Mouse (Mus musculus): Measurements from ENCODE around the gene Ctns. TPM values are rescaled to one million over a fixed set of nuclear protein-coding genes. Genes with fewer than 3 reads are reported as not detected.

The Ctns gene
- 17.6 and 17.7 TPM in 2 replicates for polyA plus RNA-seq (2014; fragmentation: Nextera tagmentation; extraction: Ambion mirVana)

DNA sequence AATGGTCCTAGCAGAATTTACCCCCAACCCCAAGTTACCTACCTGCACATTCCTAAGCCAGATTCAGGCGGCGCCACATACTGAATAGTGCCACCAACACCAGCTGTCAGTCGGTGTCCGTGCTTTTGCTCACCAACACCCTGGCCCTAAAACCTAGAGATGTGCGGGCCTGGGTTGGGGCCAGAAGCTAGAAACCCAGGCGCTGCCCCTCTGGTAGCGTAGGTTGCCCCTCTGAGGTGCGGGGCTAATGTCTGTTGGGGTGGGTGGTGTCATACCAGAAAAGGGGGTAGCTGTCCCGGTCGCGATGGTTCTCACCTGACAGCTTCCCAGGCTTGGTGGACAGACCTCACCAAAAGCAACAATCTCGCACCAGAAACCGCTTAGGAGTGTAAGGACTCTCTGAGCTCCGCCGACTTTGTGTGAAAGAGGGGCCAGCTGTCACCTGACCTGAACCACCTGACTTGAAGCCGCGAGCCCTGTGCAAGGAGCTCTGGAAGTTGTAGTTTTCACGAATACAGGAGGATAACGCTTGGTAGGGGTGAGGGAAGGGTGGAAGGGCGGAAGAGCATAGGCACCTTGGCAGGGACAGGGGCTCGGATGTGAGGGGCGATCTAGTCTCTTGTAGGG is at the start of gene Ctns:
Gene Ctns, minus strand, starts transcription at position 440 of the 627 bp plus-strand sequence.
- Histone ChIP-seq H3K4me2 (replicated peaks) (peak within 1 kb of the TSS; percentile 88), H3K27me3 (ENCODE audit: control insufficient read depth, insufficient read depth, low read length) (no peaks in the 10 kb centered on the region), H3K27ac (peak within 1 kb of the TSS; percentile 56; the same call in 1 of the 2 replicates), H3K9me3 (ENCODE audit: control insufficient read depth, low read length) (no peaks in the 10 kb centered on the region), H3K4me1 (replicated peaks; ENCODE audit: control insufficient read depth, insufficient read depth, low read length) (peaks cover 20% of the 10 kb centered on the region), H3K9ac (peak within 1 kb of the TSS; percentile 82), H3K4me3 (replicated peaks; ENCODE audit: low read length) (peak within 1 kb of the TSS; percentile 79), H3K36me3 (replicated peaks; ENCODE audit: control insufficient read depth, insufficient read depth) (peaks cover 19% of the 10 kb centered on the region)
- ATAC-seq (ENCODE audit: low FRiP score) (peak; percentile 97), DNase-seq (ENCODE audit: low spot score) (peak; percentile 82)
- 2% methylated on average over 22 of the region's 22 CpGs for WGBS

GRCm38 (mm10) chr11:73242777-73243176 is 43.9 kb upstream of the Ctns start:
- ATAC-seq (ENCODE audit: low FRiP score), result no peak
- 76% methylated on average over 4 of the region's 4 CpGs for WGBS
- H3K4me2 ChIP-seq (replicated peaks), result no peak overlapping the region

GRCm38 (mm10) chr11:73242199-73242598 is 43.4 kb upstream of the Ctns start:
- H3K4me2 ChIP-seq (replicated peaks), result no peak overlapping the region
- DNase-seq (ENCODE audit: low spot score) (no peak), ATAC-seq (ENCODE audit: low FRiP score) (no peak)
- no peak overlapping the region for H3K27ac ChIP-seq
- H3K9me3 ChIP-seq (ENCODE audit: control insufficient read depth, low read length), result no peaks in the 10 kb centered on the region
- H3K36me3 ChIP-seq (replicated peaks; ENCODE audit: control insufficient read depth, insufficient read depth), result no peaks in the 10 kb centered on the region
- no peak overlapping the region for H3K9ac ChIP-seq
- no peaks in the 10 kb centered on the region for H3K27me3 ChIP-seq (ENCODE audit: control insufficient read depth, insufficient read depth, low read length)
- no peak overlapping the region for H3K4me3 ChIP-seq (replicated peaks; ENCODE audit: low read length)
- 83% methylated on average over 6 of the region's 6 CpGs for WGBS
- no peaks in the 10 kb centered on the region for H3K4me1 ChIP-seq (replicated peaks; ENCODE audit: control insufficient read depth, insufficient read depth, low read length)

More at GRCm38 (mm10) chr11:73242777-73243176, 43.9 kb upstream of the Ctns start:
- Histone ChIP-seq H3K9ac (no peak overlapping the region), H3K4me1 (replicated peaks; ENCODE audit: control insufficient read depth, insufficient read depth, low read length) (no peaks in the 10 kb centered on the region), H3K36me3 (replicated peaks; ENCODE audit: control insufficient read depth, insufficient read depth) (no peaks in the 10 kb centered on the region), H3K27me3 (ENCODE audit: control insufficient read depth, insufficient read depth, low read length) (no peaks in the 10 kb centered on the region), H3K9me3 (ENCODE audit: control insufficient read depth, low read length) (no peaks in the 10 kb centered on the region), H3K4me3 (replicated peaks; ENCODE audit: low read length) (no peak overlapping the region), H3K27ac (no peak overlapping the region)
- no peak for DNase-seq (ENCODE audit: low spot score)

GRCm38 (mm10) chr11:73236731-73237130 is 37.9 kb upstream of the Ctns start:
- H3K4me3 ChIP-seq (replicated peaks; ENCODE audit: low read length), result no peak overlapping the region
- WGBS, result 80% methylated on average over 3 of the region's 3 CpGs
- H3K27me3 ChIP-seq (ENCODE audit: control insufficient read depth, insufficient read depth, low read length), result no peaks in the 10 kb centered on the region
- H3K36me3 ChIP-seq (replicated peaks; ENCODE audit: control insufficient read depth, insufficient read depth), result no peaks in the 10 kb centered on the region
- no peak overlapping the region for H3K27ac ChIP-seq
- no peak overlapping the region for H3K9ac ChIP-seq
- ATAC-seq (ENCODE audit: low FRiP score) (no peak), DNase-seq (ENCODE audit: low spot score) (peak; percentile 30)
- no peaks in the 10 kb centered on the region for H3K4me1 ChIP-seq (replicated peaks; ENCODE audit: control insufficient read depth, insufficient read depth, low read length)
- H3K9me3 ChIP-seq (ENCODE audit: control insufficient read depth, low read length), result no peaks in the 10 kb centered on the region
- H3K4me2 ChIP-seq (replicated peaks), result no peak overlapping the region

DNA sequence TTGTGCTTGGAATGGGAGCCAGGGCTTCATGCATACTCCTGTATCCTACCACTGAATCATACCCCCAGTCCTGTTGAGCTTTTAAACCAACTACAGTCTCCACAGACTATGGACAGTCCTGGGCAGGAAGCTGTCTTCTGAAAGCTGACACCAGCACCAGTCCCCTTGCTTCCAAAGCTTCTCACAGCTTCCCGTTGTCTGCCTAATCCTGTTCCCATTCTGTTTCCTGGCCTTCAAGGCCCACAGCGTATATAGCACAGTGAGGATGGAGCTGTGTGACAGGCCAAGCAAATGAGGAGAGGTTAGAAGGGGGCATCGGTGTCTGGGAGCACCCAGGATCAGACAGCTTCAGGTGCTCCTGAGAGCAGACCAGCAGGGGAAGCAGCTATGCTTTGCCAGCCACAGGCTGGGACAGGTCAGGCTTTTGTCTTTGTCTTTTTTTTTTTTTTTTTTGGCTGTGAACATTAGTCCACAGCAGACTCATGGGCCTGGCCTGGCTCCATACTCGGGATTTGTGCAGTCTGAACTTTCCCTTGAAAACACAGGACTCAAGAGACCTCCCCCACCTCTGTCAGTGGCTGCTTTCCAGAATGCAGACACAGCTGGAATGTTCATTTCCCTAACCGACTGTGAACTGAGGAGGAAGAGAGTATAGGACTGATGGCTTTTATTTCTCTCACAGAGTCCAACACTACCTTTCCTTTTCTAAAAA is 37.3 kb upstream of the Ctns start:
- H3K4me2 ChIP-seq (replicated peaks), result no peak overlapping the region
- no peak for ATAC-seq (ENCODE audit: low FRiP score)
- H3K4me3 ChIP-seq (replicated peaks; ENCODE audit: low read length), result no peak overlapping the region
- DNase-seq (ENCODE audit: low spot score), result peak; percentile 27
- WGBS, result 51% methylated on average over 5 of the region's 5 CpGs
- no peaks in the 10 kb centered on the region for H3K9me3 ChIP-seq (ENCODE audit: control insufficient read depth, low read length)
- 0 out of 2 replicates have a peak overlapping the region, but pooled peaks have one; percentile 20 for H3K27ac ChIP-seq
- no peaks in the 10 kb centered on the region for H3K4me1 ChIP-seq (replicated peaks; ENCODE audit: control insufficient read depth, insufficient read depth, low read length)
- H3K27me3 ChIP-seq (ENCODE audit: control insufficient read depth, insufficient read depth, low read length), result no peaks in the 10 kb centered on the region
- no peak overlapping the region for H3K9ac ChIP-seq
- H3K36me3 ChIP-seq (replicated peaks; ENCODE audit: control insufficient read depth, insufficient read depth), result no peaks in the 10 kb centered on the region

DNA sequence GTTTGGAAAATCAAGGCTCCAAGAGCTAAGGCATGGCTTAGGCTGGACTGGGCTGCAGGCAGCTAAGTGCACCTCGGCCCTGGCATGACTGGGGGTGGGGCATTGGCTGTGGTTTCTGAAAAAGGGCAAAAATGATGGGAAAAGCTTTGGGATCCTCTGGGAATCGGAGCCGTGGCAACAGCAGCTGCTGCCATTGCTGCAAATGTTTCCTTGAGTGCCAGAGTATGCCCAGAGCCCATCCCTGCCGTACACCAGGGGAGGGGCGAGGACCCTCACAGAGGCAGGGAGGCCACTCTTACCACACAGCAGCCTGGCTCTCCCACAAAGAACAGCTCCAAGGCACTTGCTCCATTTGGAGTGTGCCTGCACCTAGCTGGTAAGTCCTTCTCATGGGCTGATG is 35.1 kb upstream of the Ctns start, which contains the start of gene Trpv1:
Gene Trpv1, plus strand, starts transcription at position 301 of the 400 bp plus-strand sequence.
- no peaks in the 10 kb centered on the region for H3K4me1 ChIP-seq (replicated peaks; ENCODE audit: control insufficient read depth, insufficient read depth, low read length)
- no peak for DNase-seq (ENCODE audit: low spot score)
- ATAC-seq (ENCODE audit: low FRiP score), result no peak
- no peak within 1 kb of the TSS for H3K4me2 ChIP-seq (replicated peaks)
- no peak within 1 kb of the TSS for H3K9ac ChIP-seq
- H3K27ac ChIP-seq, result no peak within 1 kb of the TSS
- 76% methylated on average over 5 of the region's 5 CpGs for WGBS
- H3K36me3 ChIP-seq (replicated peaks; ENCODE audit: control insufficient read depth, insufficient read depth), result no peaks in the 10 kb centered on the region
- H3K4me3 ChIP-seq (replicated peaks; ENCODE audit: low read length), result no peak within 1 kb of the TSS
- H3K9me3 ChIP-seq (ENCODE audit: control insufficient read depth, low read length), result no peaks in the 10 kb centered on the region
- H3K27me3 ChIP-seq (ENCODE audit: control insufficient read depth, insufficient read depth, low read length), result no peaks in the 10 kb centered on the region

DNA sequence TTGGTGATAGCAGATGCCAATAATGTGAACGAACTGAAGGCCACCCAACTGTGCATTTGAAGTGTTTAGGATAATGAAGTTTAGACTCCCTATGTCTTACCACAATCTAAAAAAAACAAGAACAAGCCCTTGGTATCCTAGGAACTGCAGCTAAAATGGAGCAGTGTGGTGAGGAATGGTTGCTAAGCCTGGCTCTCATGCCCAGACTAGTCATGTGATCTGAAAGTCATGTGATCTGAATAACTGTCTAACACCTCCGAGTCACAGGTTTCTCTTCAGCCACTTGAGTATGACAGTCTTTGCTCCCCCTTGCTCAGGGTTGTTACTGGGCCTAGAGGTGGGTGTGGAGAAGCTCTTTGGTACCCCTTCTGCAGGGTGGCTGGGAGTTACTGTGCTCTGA is 33.7 kb upstream of the Ctns start:
- Histone ChIP-seq H3K4me2 (replicated peaks) (no peak overlapping the region), H3K9me3 (ENCODE audit: control insufficient read depth, low read length) (no peaks in the 10 kb centered on the region), H3K27ac (no peak overlapping the region), H3K36me3 (replicated peaks; ENCODE audit: control insufficient read depth, insufficient read depth) (no peaks in the 10 kb centered on the region), H3K27me3 (ENCODE audit: control insufficient read depth, insufficient read depth, low read length) (no peaks in the 10 kb centered on the region), H3K9ac (no peak overlapping the region), H3K4me3 (replicated peaks; ENCODE audit: low read length) (no peak overlapping the region), H3K4me1 (replicated peaks; ENCODE audit: control insufficient read depth, insufficient read depth, low read length) (no peaks in the 10 kb centered on the region)
- ATAC-seq (ENCODE audit: low FRiP score) (no peak), DNase-seq (ENCODE audit: low spot score) (no peak)
- WGBS, result 72% methylated on average over 2 of the region's 2 CpGs

GRCm38 (mm10) chr11:73230081-73230480 is 31.2 kb upstream of the Ctns start:
- no peak for ATAC-seq (ENCODE audit: low FRiP score)
- no peaks in the 10 kb centered on the region for H3K27me3 ChIP-seq (ENCODE audit: control insufficient read depth, insufficient read depth, low read length)
- H3K4me2 ChIP-seq (replicated peaks), result no peak overlapping the region

DNA sequence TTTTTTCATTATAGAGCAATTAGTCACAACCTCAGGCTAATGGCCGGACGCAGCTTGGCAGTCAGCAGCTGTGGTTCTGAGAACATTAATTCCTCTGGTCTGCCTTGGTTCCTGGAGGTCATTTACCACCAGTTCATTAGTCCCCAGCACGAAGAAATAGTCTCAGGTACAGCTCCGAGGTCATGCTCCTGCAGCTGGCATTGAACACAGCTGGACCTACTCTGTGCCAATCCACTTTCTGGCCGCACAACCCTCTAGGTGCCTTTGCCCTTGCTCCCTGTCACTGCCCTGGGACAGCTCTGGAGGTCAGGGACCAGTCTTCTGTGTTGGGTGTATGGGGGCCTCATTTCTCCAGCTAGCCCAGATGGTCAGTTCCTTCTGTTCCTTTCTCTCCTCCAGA is 30.0 kb upstream of the Ctns start:
- Histone ChIP-seq H3K9me3 (ENCODE audit: control insufficient read depth, low read length) (no peaks in the 10 kb centered on the region), H3K4me2 (replicated peaks) (no peak overlapping the region), H3K27ac (no peak overlapping the region), H3K27me3 (ENCODE audit: control insufficient read depth, insufficient read depth, low read length) (no peaks in the 10 kb centered on the region), H3K4me1 (replicated peaks; ENCODE audit: control insufficient read depth, insufficient read depth, low read length) (no peaks in the 10 kb centered on the region), H3K4me3 (replicated peaks; ENCODE audit: low read length) (no peak overlapping the region), H3K9ac (no peak overlapping the region), H3K36me3 (replicated peaks; ENCODE audit: control insufficient read depth, insufficient read depth) (no peaks in the 10 kb centered on the region)
- DNase-seq (ENCODE audit: low spot score) (no peak), ATAC-seq (ENCODE audit: low FRiP score) (no peak)
- 80% methylated on average over 5 of the region's 5 CpGs for WGBS

More at GRCm38 (mm10) chr11:73230081-73230480, 31.2 kb upstream of the Ctns start:
- Histone ChIP-seq H3K4me3 (replicated peaks; ENCODE audit: low read length) (no peak overlapping the region), H3K4me1 (replicated peaks; ENCODE audit: control insufficient read depth, insufficient read depth, low read length) (no peaks in the 10 kb centered on the region), H3K36me3 (replicated peaks; ENCODE audit: control insufficient read depth, insufficient read depth) (no peaks in the 10 kb centered on the region), H3K9me3 (ENCODE audit: control insufficient read depth, low read length) (no peaks in the 10 kb centered on the region), H3K27ac (no peak overlapping the region), H3K9ac (no peak overlapping the region)
- WGBS, result 93% methylated on average over 5 of the region's 5 CpGs
- no peak for DNase-seq (ENCODE audit: low spot score)

Measured in hindbrain, embryonic 14.5 days (tissue).